Mouse (Mus musculus): ENCODE results near the gene Tom1l1.
"Not testable (repeated sequence)": the region's sequence is repeated elsewhere in the genome, so short reads cannot be mapped to it uniquely, and the experiment has no call there.

Gene Tom1l1

GRCm38 (mm10) chr11:90687460-90688416, at the start of gene Tom1l1:
Tom1l1 (minus strand) TSS chr11:90688366.
- DNase-seq (ENCODE audit: low spot score in 2 of 2) = peak; percentile 87 to 89

- no peak for DNase-seq (ENCODE audit: low spot score in 2 of 2)
Measured at GRCm38 (mm10) chr11:90733575-90733974, 45.4 kb upstream of the Tom1l1 start.

- DNase-seq (ENCODE audit: low spot score in 2 of 2) = no peak
Measured at GRCm38 (mm10) chr11:90727354-90728125, 39.4 kb upstream of the Tom1l1 start.

- DNase-seq (ENCODE audit: low spot score in 2 of 2) = no peak
Measured at GRCm38 (mm10) chr11:90726730-90727129, 38.6 kb upstream of the Tom1l1 start.

- DNase-seq (ENCODE audit: low spot score in 2 of 2) = no peak
Measured at GRCm38 (mm10) chr11:90722304-90722703, 34.1 kb upstream of the Tom1l1 start.

GRCm38 (mm10) chr11:90717719-90718118, 29.6 kb upstream of the Tom1l1 start:
- DNase-seq (ENCODE audit: low spot score in 2 of 2) = no peak

GRCm38 (mm10) chr11:90711596-90711995, 23.4 kb upstream of the Tom1l1 start:
- DNase-seq (ENCODE audit: low spot score in 2 of 2) = no peak

GRCm38 (mm10) chr11:90707134-90707533, 19.0 kb upstream of the Tom1l1 start:
- not testable (repeated sequence) for DNase-seq (ENCODE audit: low spot score in 2 of 2)

- DNase-seq (ENCODE audit: low spot score in 2 of 2) = peak; percentile 82 to 89
Measured at GRCm38 (mm10) chr11:90697480-90698240, 9.5 kb upstream of the Tom1l1 start.

GRCm38 (mm10) chr11:90695811-90696210, 7.6 kb upstream of the Tom1l1 start:
- DNase-seq (ENCODE audit: low spot score in 2 of 2) = peak; percentile 44 to 64

GRCm38 (mm10) chr11:90694206-90694605, 6.0 kb upstream of the Tom1l1 start:
- no peak for DNase-seq (ENCODE audit: low spot score in 2 of 2)

GRCm38 (mm10) chr11:90690361-90690760, 2.2 kb upstream of the Tom1l1 start:
- DNase-seq (ENCODE audit: low spot score in 2 of 2) = no peak

- no peak for DNase-seq (ENCODE audit: low spot score in 2 of 2)
Measured at GRCm38 (mm10) chr11:90687040-90687439, 1.1 kb downstream of the Tom1l1 start.

- peak in 1 of 2 experiments; percentile 30 for DNase-seq (ENCODE audit: low spot score in 2 of 2)
Measured at GRCm38 (mm10) chr11:90686287-90687025, 1.7 kb downstream of the Tom1l1 start.

- DNase-seq (ENCODE audit: low spot score in 2 of 2) = no peak
Measured at GRCm38 (mm10) chr11:90685196-90685595, 3.0 kb downstream of the Tom1l1 start.

GRCm38 (mm10) chr11:90684765-90685164, 3.4 kb downstream of the Tom1l1 start:
- DNase-seq (ENCODE audit: low spot score in 2 of 2) = no peak

- DNase-seq (ENCODE audit: low spot score in 2 of 2) = no peak
Measured at GRCm38 (mm10) chr11:90681171-90681570, 7.0 kb downstream of the Tom1l1 start.

GRCm38 (mm10) chr11:90678582-90678981, 9.6 kb downstream of the Tom1l1 start:
- DNase-seq (ENCODE audit: low spot score in 2 of 2) = no peak

GRCm38 (mm10) chr11:90677771-90678288, 10.3 kb downstream of the Tom1l1 start:
- DNase-seq (ENCODE audit: low spot score in 2 of 2) = peak in 1 of 2 experiments; percentile 48

- no peak for DNase-seq (ENCODE audit: low spot score in 2 of 2)
Measured at GRCm38 (mm10) chr11:90677027-90677426, 11.1 kb downstream of the Tom1l1 start.

All from right cerebral cortex, postnatal 10 days (tissue).